Mouse (Mus musculus): Measurements from ENCODE around the gene C2cd6. TPM values are rescaled to one million over a fixed set of nuclear protein-coding genes. Genes with fewer than 3 reads are reported as not detected.
A peak's percentile ranks its signal among the peaks of the same experiment; 100 is the strongest.

Gene C2cd6
- 0.22 TPM in 1 of 2 replicates, not detected in the other for total RNA-seq (2012; rRNA removed)

- Histone ChIP-seq H3K4me1 (ENCODE audit: control insufficient read depth in 2 of 2, insufficient read depth in 2 of 2, low read length in 2 of 2, poor library complexity in 1 of 2) (peaks cover 0 to 6% of the 10 kb centered on the region in 2 experiments; a peak in 1 of 4 replicates), H3K9me3 (ENCODE audit: control insufficient read depth, insufficient read depth, low read depth, low read length) (no peaks in the 10 kb centered on the region), H3K4me3 (ENCODE audit: insufficient read depth in 1 of 2, low read depth in 1 of 2, low read length in 2 of 2, poor library complexity in 1 of 2, severe bottlenecking in 1 of 2) (no peak within 1 kb of the TSS), H3K36me3 (ENCODE audit: control insufficient read depth, insufficient read depth, low read length, poor library complexity, severe bottlenecking) (peaks cover 5% of the 10 kb centered on the region; the same call in 1 of the 2 replicates), H3K9ac (ENCODE audit: insufficient read depth, low read depth, low read length, poor library complexity, severe bottlenecking) (no peak within 1 kb of the TSS), H3K27ac (ENCODE audit: insufficient read depth, low read depth, low read length, poor library complexity, severe bottlenecking) (no peak within 1 kb of the TSS)
- no peak for DNase-seq (ENCODE audit: low read depth, low spot score)
- in situ Hi-C loops (cut with MboI; ENCODE audit: low sequenced_read_pairs in 2 of 2, unreplicated experiment in 2 of 2): no loop called here
- no peak for TF ChIP-seq ZNF384 (IDR thresholded peaks at IDR 0.05; ENCODE audit: low read depth, low read length)
- 0 out of 2 replicates have a peak, but pooled peaks have one; percentile 38 for TF ChIP-seq MAFK (IDR thresholded peaks at IDR 0.05; ENCODE audit: insufficient read depth, low read depth, low read length)
- no peak for TF ChIP-seq HCFC1 (IDR thresholded peaks at IDR 0.05; ENCODE audit: borderline replicate concordance, insufficient read depth, low read length)
- no peak for TF ChIP-seq ZC3H11A (IDR thresholded peaks at IDR 0.05; ENCODE audit: borderline replicate concordance, low read depth, low read length)
- TF ChIP-seq CHD2 (IDR thresholded peaks at IDR 0.05; ENCODE audit: low read depth, low read length): no peak
Measured at GRCm38 (mm10) chr1:59094705-59095104, at the start of gene C2cd6. Gene C2cd6, minus strand, starts transcription at chr1:59094900.

- Histone ChIP-seq H3K36me3 (ENCODE audit: control insufficient read depth, insufficient read depth, low read length, poor library complexity, severe bottlenecking) (no peaks in the 10 kb centered on the region), H3K9me3 (ENCODE audit: control insufficient read depth, insufficient read depth, low read depth, low read length) (no peaks in the 10 kb centered on the region), H3K4me3 (ENCODE audit: insufficient read depth in 1 of 2, low read depth in 1 of 2, low read length in 2 of 2, poor library complexity in 1 of 2, severe bottlenecking in 1 of 2) (no peak overlapping the region), H3K4me1 (ENCODE audit: control insufficient read depth in 2 of 2, insufficient read depth in 2 of 2, low read length in 2 of 2, poor library complexity in 1 of 2) (no peaks in the 10 kb centered on the region), H3K27ac (ENCODE audit: insufficient read depth, low read depth, low read length, poor library complexity, severe bottlenecking) (no peak overlapping the region), H3K9ac (ENCODE audit: insufficient read depth, low read depth, low read length, poor library complexity, severe bottlenecking) (no peak overlapping the region)
- peak; percentile 45 for DNase-seq (ENCODE audit: low read depth, low spot score)
- peak; percentile 54; the same call in 1 of the 2 replicates for TF ChIP-seq ZC3H11A (IDR thresholded peaks at IDR 0.05; ENCODE audit: borderline replicate concordance, low read depth, low read length)
- TF ChIP-seq CHD2 (IDR thresholded peaks at IDR 0.05; ENCODE audit: low read depth, low read length): no peak
- in situ Hi-C loops (cut with MboI; ENCODE audit: low sequenced_read_pairs in 2 of 2, unreplicated experiment in 2 of 2): no loop called here
Measured at GRCm38 (mm10) chr1:59142809-59143208, 48.1 kb upstream of the C2cd6 start.

- no peak for DNase-seq (ENCODE audit: low read depth, low spot score)
- Histone ChIP-seq H3K4me1 (ENCODE audit: control insufficient read depth in 2 of 2, insufficient read depth in 2 of 2, low read length in 2 of 2, poor library complexity in 1 of 2) (no peaks in the 10 kb centered on the region), H3K9ac (ENCODE audit: insufficient read depth, low read depth, low read length, poor library complexity, severe bottlenecking) (no peak overlapping the region), H3K27ac (ENCODE audit: insufficient read depth, low read depth, low read length, poor library complexity, severe bottlenecking) (no peak overlapping the region), H3K9me3 (ENCODE audit: control insufficient read depth, insufficient read depth, low read depth, low read length) (no peaks in the 10 kb centered on the region), H3K36me3 (ENCODE audit: control insufficient read depth, insufficient read depth, low read length, poor library complexity, severe bottlenecking) (no peaks in the 10 kb centered on the region), H3K4me3 (ENCODE audit: insufficient read depth in 1 of 2, low read depth in 1 of 2, low read length in 2 of 2, poor library complexity in 1 of 2, severe bottlenecking in 1 of 2) (no peak overlapping the region)
- TF ChIP-seq MAFK (IDR thresholded peaks at IDR 0.05; ENCODE audit: insufficient read depth, low read depth, low read length): no peak
- no peak for TF ChIP-seq HCFC1 (IDR thresholded peaks at IDR 0.05; ENCODE audit: borderline replicate concordance, insufficient read depth, low read length)
- no peak for TF ChIP-seq CHD2 (IDR thresholded peaks at IDR 0.05; ENCODE audit: low read depth, low read length)
- no peak for TF ChIP-seq ZNF384 (IDR thresholded peaks at IDR 0.05; ENCODE audit: low read depth, low read length)
- no peak for TF ChIP-seq ZC3H11A (IDR thresholded peaks at IDR 0.05; ENCODE audit: borderline replicate concordance, low read depth, low read length)
- in situ Hi-C loops (cut with MboI; ENCODE audit: low sequenced_read_pairs in 2 of 2, unreplicated experiment in 2 of 2): no loop called here
Measured at GRCm38 (mm10) chr1:59134419-59134818, 39.7 kb upstream of the C2cd6 start.

GRCm38 (mm10) chr1:59128879-59129278, 34.2 kb upstream of the C2cd6 start:
- in situ Hi-C loops (cut with MboI; ENCODE audit: low sequenced_read_pairs in 2 of 2, unreplicated experiment in 2 of 2): no loop called here
- H3K9me3 ChIP-seq (ENCODE audit: control insufficient read depth, insufficient read depth, low read depth, low read length): no peaks in the 10 kb centered on the region
- DNase-seq (ENCODE audit: low read depth, low spot score): no peak
- H3K4me3 ChIP-seq (ENCODE audit: insufficient read depth in 1 of 2, low read depth in 1 of 2, low read length in 2 of 2, poor library complexity in 1 of 2, severe bottlenecking in 1 of 2): no peak overlapping the region
- no peak for TF ChIP-seq CHD2 (IDR thresholded peaks at IDR 0.05; ENCODE audit: low read depth, low read length)
- TF ChIP-seq MAFK (IDR thresholded peaks at IDR 0.05; ENCODE audit: insufficient read depth, low read depth, low read length): no peak
- no peak for TF ChIP-seq HCFC1 (IDR thresholded peaks at IDR 0.05; ENCODE audit: borderline replicate concordance, insufficient read depth, low read length)
- TF ChIP-seq ZC3H11A (IDR thresholded peaks at IDR 0.05; ENCODE audit: borderline replicate concordance, low read depth, low read length): no peak
- TF ChIP-seq ZNF384 (IDR thresholded peaks at IDR 0.05; ENCODE audit: low read depth, low read length): no peak
- H3K4me1 ChIP-seq (ENCODE audit: control insufficient read depth in 2 of 2, insufficient read depth in 2 of 2, low read length in 2 of 2, poor library complexity in 1 of 2): no peaks in the 10 kb centered on the region
- no peaks in the 10 kb centered on the region for H3K36me3 ChIP-seq (ENCODE audit: control insufficient read depth, insufficient read depth, low read length, poor library complexity, severe bottlenecking)
- H3K9ac ChIP-seq (ENCODE audit: insufficient read depth, low read depth, low read length, poor library complexity, severe bottlenecking): no peak overlapping the region
- H3K27ac ChIP-seq (ENCODE audit: insufficient read depth, low read depth, low read length, poor library complexity, severe bottlenecking): no peak overlapping the region

GRCm38 (mm10) chr1:59125558-59125957, 30.9 kb upstream of the C2cd6 start:
- DNase-seq (ENCODE audit: low read depth, low spot score): no peak
- no peaks in the 10 kb centered on the region for H3K9me3 ChIP-seq (ENCODE audit: control insufficient read depth, insufficient read depth, low read depth, low read length)
- in situ Hi-C loops (cut with MboI; ENCODE audit: low sequenced_read_pairs in 2 of 2, unreplicated experiment in 2 of 2): no loop called here
- TF ChIP-seq ZNF384 (IDR thresholded peaks at IDR 0.05; ENCODE audit: low read depth, low read length): no peak
- TF ChIP-seq ZC3H11A (IDR thresholded peaks at IDR 0.05; ENCODE audit: borderline replicate concordance, low read depth, low read length): no peak
- no peak for TF ChIP-seq MAFK (IDR thresholded peaks at IDR 0.05; ENCODE audit: insufficient read depth, low read depth, low read length)
- TF ChIP-seq HCFC1 (IDR thresholded peaks at IDR 0.05; ENCODE audit: borderline replicate concordance, insufficient read depth, low read length): no peak
- TF ChIP-seq CHD2 (IDR thresholded peaks at IDR 0.05; ENCODE audit: low read depth, low read length): no peak
- no peaks in the 10 kb centered on the region for H3K36me3 ChIP-seq (ENCODE audit: control insufficient read depth, insufficient read depth, low read length, poor library complexity, severe bottlenecking)
- H3K4me1 ChIP-seq (ENCODE audit: control insufficient read depth in 2 of 2, insufficient read depth in 2 of 2, low read length in 2 of 2, poor library complexity in 1 of 2): no peaks in the 10 kb centered on the region
- no peak overlapping the region for H3K27ac ChIP-seq (ENCODE audit: insufficient read depth, low read depth, low read length, poor library complexity, severe bottlenecking)
- no peak overlapping the region for H3K9ac ChIP-seq (ENCODE audit: insufficient read depth, low read depth, low read length, poor library complexity, severe bottlenecking)
- no peak overlapping the region for H3K4me3 ChIP-seq (ENCODE audit: insufficient read depth in 1 of 2, low read depth in 1 of 2, low read length in 2 of 2, poor library complexity in 1 of 2, severe bottlenecking in 1 of 2)

All from ES-E14 (cell line).